Mouse (Mus musculus) ES-CJ7 (cell line): ENCODE data around the gene Tmed3.

Experiments
- DNase-seq: peaks from one replicate; pipeline ENCODE4 v3.0.0; 2011; ENCODE audit warnings: low read depth, low spot score

Gene Tmed3

GRCm38 (mm10) chr9:89704265-89705196 is at the start of gene Tmed3:
Gene Tmed3 (minus strand): TSS chr9:89705068.
- DNase-seq = peak; percentile 92

- DNase-seq = no peak
These were observed 35.2 kb upstream of the Tmed3 start for GRCm38 (mm10) chr9:89740041-89740440.

GRCm38 (mm10) chr9:89738295-89738694 is 33.4 kb upstream of the Tmed3 start, which contains the start of gene Ankrd34c:
Gene Ankrd34c (minus strand): TSS chr9:89738475.
- peak; percentile 44 for DNase-seq

GRCm38 (mm10) chr9:89737888-89738287 is 33.0 kb upstream of the Tmed3 start:
- DNase-seq = peak; percentile 18

- DNase-seq = peak; percentile 80
These were observed 32.3 kb upstream of the Tmed3 start for GRCm38 (mm10) chr9:89736932-89737705.

GRCm38 (mm10) chr9:89706906-89707305 is 2.0 kb upstream of the Tmed3 start:
- peak; percentile 65 for DNase-seq

GRCm38 (mm10) chr9:89705197-89705533 is 297 bp upstream of the Tmed3 start:
- DNase-seq = no peak

- DNase-seq = no peak
These were observed 3.9 kb downstream of the Tmed3 start for GRCm38 (mm10) chr9:89700910-89701457.

GRCm38 (mm10) chr9:89695143-89695542 is 9.7 kb downstream of the Tmed3 start:
- DNase-seq = no peak

GRCm38 (mm10) chr9:89693670-89694069 is 11.2 kb downstream of the Tmed3 start:
- no peak for DNase-seq

GRCm38 (mm10) chr9:89689179-89689578 is 15.7 kb downstream of the Tmed3 start:
- DNase-seq = no peak

- DNase-seq = peak; percentile 56
These were observed 17.2 kb downstream of the Tmed3 start for GRCm38 (mm10) chr9:89687503-89688226.

- DNase-seq = no peak
These were observed 18.6 kb downstream of the Tmed3 start for GRCm38 (mm10) chr9:89686262-89686661.

- DNase-seq = peak; percentile 31
These were observed 25.9 kb downstream of the Tmed3 start for GRCm38 (mm10) chr9:89678974-89679373.

- peak; percentile 65 for DNase-seq
These were observed 30.8 kb downstream of the Tmed3 start for GRCm38 (mm10) chr9:89674014-89674618.

GRCm38 (mm10) chr9:89673402-89673801 is 31.5 kb downstream of the Tmed3 start:
- no peak for DNase-seq

GRCm38 (mm10) chr9:89669878-89670277 is 35.0 kb downstream of the Tmed3 start:
- no peak for DNase-seq

- no peak for DNase-seq
These were observed 37.4 kb downstream of the Tmed3 start for GRCm38 (mm10) chr9:89667306-89667942.

- DNase-seq = no peak
These were observed 54.0 kb downstream of the Tmed3 start for GRCm38 (mm10) chr9:89650913-89651312.
